Mouse (Mus musculus): Measurements from ENCODE around the gene AA467197.

DNA sequence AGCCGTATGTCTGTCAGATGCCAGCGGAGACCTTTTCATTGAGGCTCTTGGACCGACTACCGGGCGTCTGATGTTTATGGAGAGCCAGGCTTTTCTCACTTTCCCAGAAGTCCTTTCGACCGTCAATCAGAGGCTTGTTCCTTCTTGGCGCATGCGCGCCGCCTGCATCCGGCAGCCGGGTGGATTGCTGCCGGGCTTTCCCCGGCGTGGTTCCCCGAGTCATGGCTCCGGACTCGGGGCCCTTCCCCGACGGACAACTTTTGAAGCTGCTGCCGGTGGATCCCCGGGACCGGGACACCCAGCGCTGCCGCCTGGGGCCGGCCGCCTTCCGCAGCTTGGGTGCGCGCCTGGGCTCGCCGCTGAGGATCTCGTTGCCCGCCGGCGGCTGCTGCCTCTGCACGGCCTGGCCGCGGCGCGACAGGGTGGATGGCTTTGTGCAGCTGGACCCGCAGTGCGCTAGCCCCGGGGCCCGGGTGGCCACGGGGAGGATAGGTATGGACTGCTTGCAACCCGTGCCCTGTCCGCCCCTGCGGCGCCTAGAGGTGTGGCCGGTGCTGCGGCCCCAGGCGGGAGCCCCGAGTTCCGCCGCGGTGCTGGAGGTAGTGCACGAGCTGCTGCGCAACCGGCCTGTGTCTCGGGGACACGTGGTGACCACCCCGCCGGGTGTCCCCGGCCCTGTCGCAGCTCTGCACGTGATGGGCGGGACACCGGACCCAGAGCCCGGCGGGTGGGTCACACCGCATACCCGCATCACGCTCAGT lies 6.1 kb upstream of the AA467197 start:
- TF ChIP-seq CTCF (IDR thresholded peaks at IDR 0.05; ENCODE audit: low read depth) (0 out of 2 replicates have a peak, but pooled peaks have one; percentile 15), EP300 (IDR thresholded peaks at IDR 0.05; ENCODE audit: low read depth) (no peak)

Measured in liver, postnatal 0 days (tissue).